Mouse (Mus musculus) megakaryocyte progenitor cell, adult 5-6 weeks (primary cell): ENCODE data around the gene Gm10772. TPM values are rescaled to one million over a fixed set of nuclear protein-coding genes. Genes with fewer than 3 reads are reported as not detected.
"Not testable (repeated sequence)": the region's sequence is repeated elsewhere in the genome, so short reads cannot be mapped to it uniquely, and the experiment has no call there.

Experiments used
- ATAC-seq: replicated peaks from 2 replicates; pipeline ENCODE4 v1.8.0; 2016; ENCODE audit warnings: mild to moderate bottlenecking, moderate TSS enrichment, inconsistent platforms; ENCODE audit not compliant: poor library complexity
- total RNA-seq, 2 experiments: library from RNA; stranded (forward) in 1 of 2; stranded (reverse) in 1 of 2; fragments of 157-497, 149-512 nt in 1 of 2; fragments of 200-1000 nt in 1 of 2; gene quantifications; 2 replicates each; pipeline versions ENCODE4 v1.2.3 to v1.2.4; 2015 to 2017

The Gm10772 gene
- total RNA-seq (2015) (not detected in 2 replicates), total RNA-seq (2017) (not detected in 2 replicates)

DNA sequence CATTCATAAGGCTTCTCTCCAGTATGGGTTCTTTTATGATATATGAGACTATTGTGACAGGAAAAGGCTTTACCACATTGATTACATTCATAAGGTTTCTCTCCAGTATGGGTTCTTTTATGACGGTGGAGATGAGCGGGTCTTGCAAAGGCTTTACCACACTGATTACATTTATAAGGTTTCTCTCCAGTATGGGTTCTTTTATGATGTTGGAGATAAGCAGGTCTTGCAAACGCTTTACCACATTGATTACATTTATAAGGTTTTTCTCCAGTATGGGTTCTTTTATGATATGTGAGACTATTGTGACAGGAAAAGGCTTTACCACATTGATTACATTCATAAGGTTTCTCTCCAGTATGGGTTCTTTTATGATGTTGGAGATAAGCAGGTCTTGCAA, at the start of gene Gm10772:
Gene Gm10772, minus strand, starts transcription at position 101 of the 400 bp plus-strand sequence.
- ATAC-seq, result not testable (repeated sequence)

DNA sequence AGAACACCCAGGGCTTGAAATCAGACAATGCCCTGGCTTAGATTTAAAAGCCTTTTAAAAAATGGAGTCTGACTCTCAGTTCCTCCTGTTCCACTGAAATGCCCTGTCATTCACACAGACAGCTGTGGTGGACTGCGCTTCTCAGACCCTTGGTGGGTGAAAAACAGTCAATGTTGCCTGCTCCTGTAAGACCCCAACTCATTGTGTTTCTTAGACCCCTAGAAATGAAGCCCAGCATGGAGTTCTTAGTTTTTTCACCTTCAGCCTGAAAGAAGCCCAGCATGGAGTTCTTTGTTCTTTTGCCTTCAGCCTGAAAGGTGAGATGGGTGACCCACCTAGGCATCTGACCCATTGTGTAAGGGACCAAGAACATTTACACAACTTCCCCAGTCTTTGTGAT, 36.5 kb upstream of the Gm10772 start:
- ATAC-seq, result not testable (repeated sequence)

DNA sequence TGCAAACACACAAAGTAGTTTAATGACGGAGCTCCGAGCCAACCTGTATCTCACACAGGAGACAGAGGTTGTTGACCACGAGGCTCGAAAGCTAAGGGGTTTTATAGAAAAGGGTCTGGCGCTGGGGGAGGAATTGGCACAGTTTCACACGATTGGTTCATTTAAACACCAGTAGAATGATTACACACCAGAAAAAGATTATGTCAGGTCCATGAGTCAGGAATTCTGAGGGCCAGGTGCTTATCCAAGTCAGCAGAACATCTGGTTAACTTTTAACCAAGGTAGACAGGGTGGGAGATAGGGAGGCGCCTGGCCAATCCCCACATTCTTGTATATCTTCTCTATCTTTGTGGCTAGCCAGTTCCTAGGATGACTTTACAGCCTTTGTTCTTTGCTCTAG, 35.8 kb upstream of the Gm10772 start:
- not testable (repeated sequence) for ATAC-seq

DNA sequence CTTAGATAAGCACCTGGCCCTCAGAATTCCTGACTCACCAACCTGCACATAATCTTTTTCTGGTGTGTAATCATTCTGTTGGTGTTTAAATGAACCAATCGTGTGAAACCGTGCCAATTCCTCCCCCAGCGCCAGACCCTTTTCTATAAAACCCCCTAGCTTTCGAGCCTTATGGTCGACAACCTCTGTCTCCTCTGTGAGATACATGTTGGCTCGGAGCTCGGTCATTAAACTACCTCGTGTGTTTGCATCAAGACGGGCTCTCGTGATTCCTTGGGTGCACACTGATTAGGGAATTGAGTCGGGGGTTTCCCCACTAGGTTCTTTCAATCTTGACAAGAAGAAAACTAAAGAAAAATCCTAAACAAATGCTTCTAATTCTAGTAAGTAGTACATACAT, 13.0 kb downstream of the Gm10772 start:
- ATAC-seq, result no peak

DNA sequence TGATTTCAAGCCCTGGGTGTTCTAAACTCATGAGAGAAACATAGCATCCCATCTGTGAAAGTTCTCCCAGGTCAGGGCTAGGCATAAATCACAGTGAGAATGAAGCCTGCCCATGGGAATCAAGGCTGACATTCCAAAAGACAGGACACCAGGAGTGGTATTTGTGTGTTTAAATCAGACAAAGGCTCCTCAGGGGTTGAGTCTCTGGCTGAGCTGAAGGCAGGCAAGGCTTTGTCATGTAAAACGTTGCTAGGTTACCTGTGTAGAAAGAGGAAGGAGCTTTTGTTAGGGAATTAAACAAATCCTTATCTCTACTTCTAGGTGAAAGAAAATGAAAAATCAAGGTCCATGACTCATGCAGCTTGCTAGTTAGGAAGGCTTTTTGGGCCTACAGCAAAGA, 13.6 kb downstream of the Gm10772 start:
- ATAC-seq, result not testable (repeated sequence)

DNA sequence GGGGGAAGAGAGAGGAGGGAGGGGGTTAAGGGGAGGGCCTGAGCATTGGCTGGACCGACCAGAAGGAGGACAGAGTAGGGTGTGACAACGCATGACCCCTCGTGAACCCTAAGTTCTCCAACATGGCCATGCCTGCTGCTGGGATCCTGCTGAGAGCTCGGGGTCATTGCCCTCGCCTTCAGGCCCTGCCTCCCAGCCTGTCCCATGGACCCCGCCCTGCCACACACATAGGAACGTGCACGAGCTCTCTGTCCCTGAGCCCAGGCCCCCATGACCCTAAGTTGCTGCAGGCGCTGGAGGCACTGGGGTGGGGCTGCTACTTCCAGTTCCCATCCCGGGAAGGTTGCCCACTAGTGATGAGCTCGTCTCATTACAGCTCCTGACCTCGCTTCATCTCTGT, 48.2 kb downstream of the Gm10772 start:
- ATAC-seq, result not testable (repeated sequence)

Other genes with a start within 250 kb of the Gm10772 start
- not detected in 2 replicates for gene Gm10324, start 108.0 kb downstream of the Gm10772 start, total RNA-seq (2015)
- gene Gm10324, start 108.0 kb downstream of the Gm10772 start, total RNA-seq (2017), result not detected in 2 replicates
- gene 2410141K09Rik, start 213.5 kb upstream of the Gm10772 start, total RNA-seq (2015), result not detected in 2 replicates
- not detected in 2 replicates for gene 2410141K09Rik, start 213.5 kb upstream of the Gm10772 start, total RNA-seq (2017)